Mouse (Mus musculus) thymus, adult 2 months (tissue): ENCODE data around the gene Hsd11b1. TPM values are rescaled to one million over a fixed set of nuclear protein-coding genes. Genes with fewer than 3 reads are reported as not detected.
A peak's percentile ranks its signal among the peaks of the same experiment; 100 is the strongest.

Experiments used
- DNase-seq: peaks from one replicate; pipeline ENCODE4 v3.0.0; 2021
- H3K27ac ChIP-seq: fragments of 200-500 bp; 2 replicates; pipeline ENCODE4 v1.5.1; 2012; ENCODE audit warnings: low read length, control low read depth; ENCODE audit not compliant: control insufficient read depth, insufficient read depth
- H3K27me3 ChIP-seq: fragments of 200-500 bp; 2 replicates; pipeline ENCODE4 v1.6.1; 2012; ENCODE audit warnings: mild to moderate bottlenecking, low read length, moderate library complexity, mixed read lengths; ENCODE audit not compliant: control insufficient read depth, insufficient read depth
- H3K36me3 ChIP-seq: fragments of 200-500 bp; 2 replicates; pipeline ENCODE4 v1.6.1; 2012; ENCODE audit warnings: mild to moderate bottlenecking, low read length, moderate library complexity; ENCODE audit not compliant: control insufficient read depth, insufficient read depth
- H3K4me1 ChIP-seq: fragments of 200-500 bp; replicated peaks from 2 replicates; pipeline ENCODE4 v1.6.1; 2012; ENCODE audit warnings: low read length; ENCODE audit not compliant: control insufficient read depth, insufficient read depth
- H3K4me3 ChIP-seq: fragments of 200-500 bp; 2 replicates; pipeline ENCODE4 v1.5.1; 2012; ENCODE audit warnings: mild to moderate bottlenecking, low read length, control low read depth, moderate library complexity; ENCODE audit not compliant: control insufficient read depth, insufficient read depth
- CTCF ChIP-seq: fragments of 200-500 bp; IDR thresholded peaks from 2 replicates; pipeline ENCODE4 v1.5.1; 2012; ENCODE audit warnings: mild to moderate bottlenecking, control low read depth, low read length, moderate library complexity, borderline replicate concordance; ENCODE audit not compliant: control insufficient read depth, poor library complexity, insufficient read depth; ENCODE audit errors: extremely low read depth
- POLR2A ChIP-seq: fragments of 200-500 bp; IDR thresholded peaks from 2 replicates; pipeline ENCODE4 v1.6.1; 2012; ENCODE audit warnings: mild to moderate bottlenecking, low read length, control low read depth, moderate library complexity; ENCODE audit not compliant: control insufficient read depth, poor library complexity, insufficient read depth; ENCODE audit errors: extremely low read depth
- WGBS: fragments of 180-500 bp; shearing (Covaris S2); methylation state at CpG from one replicate; pipeline ENCODE4 v1.1.7; 2018; 5-methylcytosine and 5-hydroxymethylcytosine counted together
- polyA plus RNA-seq: library from polyadenylated mRNA; depleted of rRNA; stranded (reverse); fragments of >200 nt; gene quantifications from 2 replicates; pipeline ENCODE4 v1.2.3, GENCODE M21; 2012

Gene Hsd11b1
- polyA plus RNA-seq, 1 experiment = 59.6 TPM

DNA sequence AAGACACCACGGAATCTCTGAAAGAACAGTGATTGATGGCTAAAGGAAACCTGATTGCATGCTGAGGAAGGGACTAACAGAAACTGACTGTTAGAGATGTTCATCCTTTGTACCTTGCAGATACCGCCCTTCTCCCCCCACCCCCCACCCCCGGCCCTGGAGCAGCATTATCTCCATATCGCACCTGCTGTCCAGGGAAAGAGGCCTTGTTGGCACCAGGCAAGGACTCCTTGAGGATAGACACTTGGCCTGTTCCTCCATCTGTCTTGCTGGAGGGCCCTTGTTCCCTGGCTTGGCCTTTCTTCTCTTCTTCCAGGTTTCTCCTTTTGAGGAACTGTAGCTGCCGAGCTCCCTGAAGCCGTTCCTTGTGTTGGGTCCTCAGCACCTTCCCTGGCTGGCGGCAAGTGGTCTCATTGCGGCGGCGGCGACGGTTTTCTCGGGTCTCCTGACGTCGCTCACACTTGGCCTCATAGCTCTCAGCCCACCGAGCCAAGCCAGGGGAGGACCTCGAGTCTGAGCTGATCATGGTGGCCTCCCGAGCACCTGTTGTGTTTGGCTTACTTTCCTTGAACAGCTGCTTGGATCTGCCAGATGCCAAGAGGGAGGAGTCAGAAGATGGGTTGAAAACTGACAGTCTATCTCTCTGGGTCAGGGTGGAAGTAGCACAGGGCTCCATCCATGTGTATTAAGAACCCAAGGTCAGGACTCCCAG, 66.2 kb downstream of the Hsd11b1 start:
- no peak for TF ChIP-seq POLR2A
- no peak for TF ChIP-seq CTCF
- Histone ChIP-seq H3K27ac (peak overlapping the region; percentile 3; the same call in 1 of the 2 replicates), H3K4me3 (no peak overlapping the region), H3K27me3 (no peaks in the 10 kb centered on the region), H3K36me3 (peaks cover 64% of the 10 kb centered on the region), H3K4me1 (peaks cover 28% of the 10 kb centered on the region)
- DNase-seq = no peak
- WGBS = 88% methylated on average over 18 of the region's 18 CpGs

DNA sequence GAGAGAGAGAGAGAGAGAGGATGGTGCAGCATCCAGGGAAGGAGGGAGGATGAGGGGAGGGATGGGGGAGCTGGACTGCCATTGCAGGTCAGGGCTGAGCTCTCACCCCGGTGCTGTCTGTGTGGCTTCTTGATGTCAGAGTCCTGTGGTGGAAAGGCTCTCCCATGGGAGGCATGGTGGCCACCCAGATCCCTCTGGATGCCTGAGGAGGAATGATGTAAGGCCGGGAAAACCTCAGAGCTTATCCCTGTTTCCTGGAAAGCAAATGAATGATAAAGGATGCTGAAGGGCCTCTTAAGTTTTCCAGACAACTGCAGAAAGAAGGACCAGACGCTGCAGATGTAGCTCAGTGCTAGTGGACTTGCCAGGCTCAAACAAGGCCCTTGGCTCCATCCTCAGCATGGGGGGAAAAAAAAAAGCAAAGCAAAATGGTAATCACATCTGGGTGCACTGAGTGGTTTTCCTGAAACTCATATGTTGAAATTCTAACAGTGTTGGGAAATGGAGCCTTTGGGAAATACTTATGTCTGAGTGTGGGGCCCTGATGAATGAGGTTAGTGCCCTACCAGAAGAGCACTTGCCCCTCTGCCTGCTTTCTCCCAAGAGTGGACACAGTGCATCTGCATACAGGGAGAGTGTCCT, 68.6 kb downstream of the Hsd11b1 start:
- Histone ChIP-seq H3K27me3 (no peaks in the 10 kb centered on the region), H3K4me3 (no peak overlapping the region), H3K36me3 (peaks cover 85% of the 10 kb centered on the region), H3K27ac (no peak overlapping the region), H3K4me1 (peaks cover 43% of the 10 kb centered on the region)
- TF ChIP-seq CTCF (no peak), POLR2A (no peak)
- no peak for DNase-seq
- 96% methylated on average over 3 of the region's 3 CpGs for WGBS

DNA sequence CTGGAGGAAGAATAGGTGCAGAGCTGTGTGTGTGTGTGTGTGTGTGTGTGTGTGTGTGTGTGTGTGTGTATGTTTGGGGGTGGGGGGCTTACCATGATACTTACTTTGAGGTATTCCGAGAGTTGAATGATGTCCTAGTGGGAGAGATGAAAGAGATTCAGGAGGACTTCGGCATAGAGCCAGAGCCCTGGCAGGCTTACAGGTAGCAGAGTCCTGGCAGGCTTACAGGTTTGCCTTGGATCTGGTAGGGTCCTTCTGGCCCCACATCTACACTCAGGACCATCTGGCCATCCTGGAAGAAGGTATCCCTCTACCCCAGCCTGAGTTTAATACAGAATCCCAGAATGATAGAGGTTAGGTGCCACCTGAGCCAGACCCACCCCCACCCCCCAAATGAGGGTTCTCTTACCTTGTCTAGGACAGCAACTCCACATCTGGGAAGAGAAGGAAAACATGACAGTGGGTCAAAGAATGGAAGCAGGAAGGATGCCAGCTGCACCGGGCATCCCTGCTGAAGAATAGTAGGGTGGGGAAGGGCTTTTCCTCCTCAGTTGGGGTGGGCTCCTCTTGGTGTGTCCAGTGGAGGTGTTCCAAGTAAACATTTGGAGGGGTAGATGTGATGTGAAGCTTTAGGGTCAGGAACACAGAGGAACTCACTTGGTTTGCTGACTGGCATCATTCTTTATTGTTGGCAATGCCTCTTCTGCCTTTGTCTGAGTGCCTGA, 69.3 kb downstream of the Hsd11b1 start:
- no peak for DNase-seq
- Histone ChIP-seq H3K27ac (no peak overlapping the region), H3K27me3 (no peaks in the 10 kb centered on the region), H3K36me3 (peaks cover 92% of the 10 kb centered on the region), H3K4me1 (peaks cover 49% of the 10 kb centered on the region), H3K4me3 (no peak overlapping the region)
- TF ChIP-seq CTCF (no peak), POLR2A (no peak)
- WGBS = 97% methylated on average over 3 of the region's 3 CpGs

DNA sequence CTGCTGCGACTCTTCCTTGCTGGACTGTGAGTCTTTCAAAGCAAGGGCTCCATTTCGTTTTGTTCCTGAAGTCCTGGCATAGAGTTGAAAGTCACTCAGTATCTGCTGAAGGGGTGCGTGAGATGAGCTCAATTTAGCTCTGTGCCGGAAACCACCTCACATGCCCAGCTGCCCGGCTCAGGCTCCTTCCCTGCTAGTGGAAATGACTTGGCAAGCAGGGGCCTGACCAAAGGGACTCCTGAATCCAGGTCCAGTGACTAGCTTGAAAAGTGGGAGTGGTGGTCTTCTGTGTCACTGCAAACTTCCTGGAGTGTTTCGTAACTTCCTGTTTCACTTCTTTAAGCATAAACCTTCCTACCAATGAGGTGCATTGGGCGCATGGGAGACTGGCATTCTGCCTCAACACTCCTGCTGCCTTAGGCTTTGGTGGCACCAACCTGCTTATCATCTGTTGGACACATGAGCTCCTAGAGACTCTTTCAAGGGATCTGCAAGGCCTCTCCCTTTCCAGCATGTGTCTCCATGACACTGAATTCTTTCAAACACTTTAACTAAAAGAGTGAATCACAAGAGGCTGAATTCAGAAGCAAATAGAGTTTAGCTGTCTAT, 72.1 kb downstream of the Hsd11b1 start:
- no peak overlapping the region for H3K4me3 ChIP-seq
- peaks cover 36% of the 10 kb centered on the region for H3K4me1 ChIP-seq
- 79% methylated on average over 7 of the region's 7 CpGs for WGBS
- DNase-seq = no peak
- H3K36me3 ChIP-seq = peaks cover 96% of the 10 kb centered on the region
- H3K27me3 ChIP-seq = no peaks in the 10 kb centered on the region
- H3K27ac ChIP-seq = peak overlapping the region; percentile 20; the same call in 1 of the 2 replicates
- TF ChIP-seq CTCF (no peak), POLR2A (no peak)

DNA sequence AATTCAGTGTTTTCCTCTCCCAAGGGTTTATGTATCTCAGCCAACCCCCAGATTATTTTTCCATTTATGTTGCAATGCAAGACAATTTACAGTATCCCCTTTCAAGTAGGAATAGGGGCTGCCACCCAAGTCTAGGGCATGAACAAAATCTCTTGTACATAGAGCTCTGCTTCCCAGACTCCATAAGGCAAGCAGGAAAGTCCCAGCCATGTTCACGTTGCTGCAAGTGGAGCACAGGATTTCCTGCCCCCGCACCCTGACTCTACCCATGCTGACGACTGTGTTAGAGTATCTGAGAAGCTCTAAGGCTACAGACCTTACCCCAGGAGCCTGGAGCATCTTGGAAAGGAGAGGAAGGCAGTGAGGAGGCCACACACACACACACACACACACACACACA, 74.1 kb downstream of the Hsd11b1 start:
- Histone ChIP-seq H3K27ac (peak overlapping the region; percentile 91), H3K36me3 (peaks cover 96% of the 10 kb centered on the region), H3K4me1 (peaks cover 34% of the 10 kb centered on the region), H3K4me3 (no peak overlapping the region), H3K27me3 (no peaks in the 10 kb centered on the region)
- TF ChIP-seq CTCF (no peak), POLR2A (no peak)
- no peak for DNase-seq
- 64% methylated on average over 3 of the region's 3 CpGs for WGBS

DNA sequence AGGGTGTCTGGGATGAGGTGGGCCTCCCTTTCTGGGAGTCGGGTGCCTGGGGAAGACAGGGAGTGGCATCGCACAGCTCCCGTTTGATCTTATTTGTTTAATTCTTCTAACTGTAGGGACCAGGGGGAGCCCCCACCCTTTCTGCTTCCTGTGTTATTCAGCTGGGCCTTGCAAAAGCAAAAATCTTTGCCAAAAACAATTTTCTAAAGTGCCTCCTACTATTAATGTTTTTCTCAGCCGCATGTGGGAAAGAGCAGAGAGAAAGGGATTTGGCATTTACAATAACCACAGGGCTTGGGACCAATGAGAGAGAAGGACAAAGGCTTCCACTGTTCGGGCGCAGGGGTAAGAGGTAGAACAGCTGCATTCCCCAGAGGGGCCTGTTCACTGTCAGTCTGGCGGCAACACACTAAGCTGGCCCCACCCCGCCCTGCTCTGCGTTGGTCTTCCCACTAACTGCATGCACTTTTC, 74.7 kb downstream of the Hsd11b1 start:
- WGBS = 43% methylated on average over 9 of the region's 9 CpGs
- TF ChIP-seq POLR2A (no peak), CTCF (no peak)
- peaks cover 34% of the 10 kb centered on the region for H3K4me1 ChIP-seq
- H3K36me3 ChIP-seq = peaks cover 96% of the 10 kb centered on the region
- H3K27ac ChIP-seq = peak overlapping the region; percentile 91
- H3K4me3 ChIP-seq = no peak overlapping the region
- peak; percentile 63 for DNase-seq
- H3K27me3 ChIP-seq = no peaks in the 10 kb centered on the region
